Mouse (Mus musculus): Measurements from ENCODE around the gene Vmn1r7. TPM values are rescaled to one million over a fixed set of nuclear protein-coding genes. Genes with fewer than 3 reads are reported as not detected.
"Not testable (repeated sequence)": the region's sequence is repeated elsewhere in the genome, so short reads cannot be mapped to it uniquely, and the experiment has no call there.

Gene Vmn1r7
- polyA plus RNA-seq (2016; fragmentation: Nextera tagmentation; extraction: Ambion mirVana): not detected in 2 replicates

DNA sequence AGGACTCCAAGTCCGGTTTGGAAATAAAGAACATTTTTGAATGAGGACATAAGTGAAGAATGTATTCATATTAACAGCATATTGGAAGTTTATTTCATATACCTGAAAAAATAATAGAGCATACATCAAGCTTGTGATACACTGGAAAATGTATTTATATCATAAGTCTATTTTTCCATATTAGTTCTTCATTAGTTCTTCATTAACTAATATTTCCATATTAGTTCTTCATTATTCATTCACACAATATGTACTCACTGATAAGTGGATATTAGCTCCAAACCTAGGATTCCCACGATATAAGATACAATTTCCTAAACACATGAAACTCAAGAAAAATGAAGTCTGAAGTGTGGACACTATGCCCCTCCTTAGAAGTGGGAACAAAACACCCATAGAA lies at the start of gene Vmn1r7:
TSS of gene Vmn1r7 (minus strand) at position 101 of the 400 bp plus-strand sequence.
- not testable (repeated sequence) for H3K9ac ChIP-seq; H3K27me3 ChIP-seq; H3K9me3 ChIP-seq (replicated peaks); H3K4me1 ChIP-seq; H3K4me2 ChIP-seq (replicated peaks); H3K27ac ChIP-seq; H3K4me3 ChIP-seq; H3K36me3 ChIP-seq; ATAC-seq (ENCODE audit: low FRiP score)
- 90% methylated on average over 2 of the region's 2 CpGs for WGBS

DNA sequence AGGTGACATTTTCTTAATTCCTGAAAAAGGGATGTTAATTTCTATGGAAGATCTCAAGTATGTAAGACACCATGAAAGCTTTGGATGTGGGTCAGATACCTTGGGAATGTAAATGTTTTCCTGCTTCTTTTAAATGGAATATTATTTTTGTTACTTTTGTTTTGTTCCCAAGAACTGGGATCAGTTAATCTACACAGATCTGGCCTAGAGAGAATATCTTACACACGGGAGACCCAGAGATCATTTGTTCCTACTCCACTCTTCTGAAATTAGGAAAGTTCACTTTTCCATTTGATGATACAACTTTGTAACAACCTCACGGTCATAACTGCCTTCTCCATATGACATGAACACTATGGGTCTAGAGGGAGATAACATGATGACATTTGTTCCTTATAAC lies 41.4 kb upstream of the Vmn1r7 start, which contains the start of gene Vmn1r9:
TSS of gene Vmn1r9 (plus strand) at position 301 of the 400 bp plus-strand sequence.
- 80% methylated on average over 2 of the region's 2 CpGs for WGBS
- Histone ChIP-seq H3K9me3 (replicated peaks) (no peaks in the 10 kb centered on the region), H3K27ac (no peak within 1 kb of the TSS), H3K27me3 (no peaks in the 10 kb centered on the region), H3K4me2 (replicated peaks) (no peak within 1 kb of the TSS), H3K4me3 (no peak within 1 kb of the TSS), H3K9ac (no peak within 1 kb of the TSS), H3K4me1 (no peaks in the 10 kb centered on the region), H3K36me3 (no peaks in the 10 kb centered on the region)
- no peak for ATAC-seq (ENCODE audit: low FRiP score)

DNA sequence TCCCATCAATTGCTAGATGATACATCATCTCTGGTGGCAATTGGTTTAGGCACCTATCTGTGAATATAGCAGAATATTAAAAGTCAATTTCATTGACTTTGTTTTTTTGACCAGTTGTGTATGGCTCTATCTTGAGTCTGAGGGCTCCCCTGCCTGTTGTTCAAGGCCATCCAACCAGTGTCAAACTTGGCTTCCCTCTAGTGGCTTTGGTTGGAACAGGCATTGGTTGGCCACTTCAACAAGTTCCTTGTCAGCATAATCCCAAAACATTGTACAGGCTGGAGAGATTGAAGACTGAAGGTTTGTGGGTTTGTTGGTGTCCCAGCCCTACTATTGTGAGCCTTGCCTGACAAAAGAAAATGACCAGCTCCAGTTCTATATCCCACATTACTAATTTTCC lies 38.6 kb upstream of the Vmn1r7 start:
- no peak overlapping the region for H3K4me2 ChIP-seq (replicated peaks)
- no peak for ATAC-seq (ENCODE audit: low FRiP score)
- H3K27ac ChIP-seq: no peak overlapping the region
- H3K4me1 ChIP-seq: no peaks in the 10 kb centered on the region
- H3K36me3 ChIP-seq: no peaks in the 10 kb centered on the region
- H3K4me3 ChIP-seq: no peak overlapping the region
- no peaks in the 10 kb centered on the region for H3K27me3 ChIP-seq
- H3K9ac ChIP-seq: no peak overlapping the region
- no peaks in the 10 kb centered on the region for H3K9me3 ChIP-seq (replicated peaks)

DNA sequence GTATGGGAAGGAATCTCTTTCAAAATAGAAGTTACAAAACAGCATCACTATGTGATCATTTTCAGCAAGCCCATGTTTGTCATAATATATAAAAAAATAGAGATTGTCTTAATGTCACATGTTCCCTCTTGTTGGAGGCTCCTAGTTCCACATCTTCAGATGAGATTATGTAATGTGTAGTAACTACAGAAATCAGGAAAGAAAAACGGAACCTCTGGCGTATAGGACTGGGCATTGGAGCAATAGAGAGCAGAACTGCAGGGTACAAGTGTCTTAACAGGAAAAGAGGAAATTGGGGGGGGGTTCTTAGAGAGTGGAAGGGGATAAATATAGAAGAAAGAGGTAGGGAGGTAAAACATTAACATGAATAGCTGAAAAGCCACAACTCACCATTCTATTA lies 9.6 kb upstream of the Vmn1r7 start:
- Histone ChIP-seq H3K36me3 (no peaks in the 10 kb centered on the region), H3K27me3 (no peaks in the 10 kb centered on the region), H3K9me3 (replicated peaks) (no peaks in the 10 kb centered on the region), H3K4me2 (replicated peaks) (no peak overlapping the region), H3K9ac (no peak overlapping the region), H3K27ac (no peak overlapping the region), H3K4me1 (no peaks in the 10 kb centered on the region), H3K4me3 (no peak overlapping the region)
- 89% methylated on average over 2 of the region's 2 CpGs for WGBS
- ATAC-seq (ENCODE audit: low FRiP score): no peak

DNA sequence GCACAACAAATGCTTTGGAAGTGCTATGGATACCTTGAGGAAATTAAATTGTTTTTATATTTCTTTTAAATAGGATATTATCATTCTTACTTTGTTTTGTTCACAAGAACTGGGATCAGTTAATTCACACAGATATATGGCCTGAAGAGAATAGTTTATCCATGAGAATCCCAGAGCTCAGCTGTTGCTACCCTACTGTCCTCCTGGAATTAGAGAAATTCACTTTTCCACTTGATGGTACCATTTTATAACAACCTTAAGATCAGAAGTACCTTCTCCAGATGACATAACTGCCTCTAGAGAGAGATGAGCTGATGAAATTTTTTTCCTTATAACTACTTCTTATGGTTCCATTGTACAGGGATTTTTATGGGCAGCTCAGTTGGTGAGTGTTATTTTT lies 6.9 kb upstream of the Vmn1r7 start, which contains the start of gene Vmn1r8:
TSS of gene Vmn1r8 (plus strand) at position 301 of the 400 bp plus-strand sequence.
- Histone ChIP-seq H3K4me3 (no peak within 1 kb of the TSS), H3K27ac (no peak within 1 kb of the TSS), H3K4me1 (no peaks in the 10 kb centered on the region), H3K27me3 (no peaks in the 10 kb centered on the region), H3K9me3 (replicated peaks) (no peaks in the 10 kb centered on the region), H3K36me3 (no peaks in the 10 kb centered on the region), H3K4me2 (replicated peaks) (no peak within 1 kb of the TSS), H3K9ac (no peak within 1 kb of the TSS)
- no peak for ATAC-seq (ENCODE audit: low FRiP score)

DNA sequence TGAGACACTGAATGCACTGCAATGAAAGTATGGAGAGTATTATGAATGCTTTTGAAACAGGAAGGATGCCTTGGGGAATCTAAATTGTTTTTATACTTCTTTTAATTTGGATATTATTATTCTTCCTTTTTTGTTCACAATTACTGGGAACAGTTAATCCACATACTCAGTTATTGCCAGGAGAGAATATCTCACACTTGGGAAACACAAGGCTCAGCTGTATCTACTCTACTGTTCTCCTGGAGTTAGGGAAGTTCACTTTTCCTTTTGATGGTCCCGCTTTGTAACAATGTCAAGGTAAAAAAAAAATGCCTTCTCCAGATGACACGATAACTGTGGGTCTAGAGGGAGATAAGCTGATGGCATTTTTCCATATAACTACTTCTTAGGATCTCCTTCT lies 28.2 kb downstream of the Vmn1r7 start, which contains the start of gene Vmn1r6:
TSS of gene Vmn1r6 (plus strand) at position 301 of the 400 bp plus-strand sequence.
- H3K4me1 ChIP-seq: no peaks in the 10 kb centered on the region
- no peak within 1 kb of the TSS for H3K9ac ChIP-seq
- ATAC-seq (ENCODE audit: low FRiP score): no peak
- H3K36me3 ChIP-seq: no peaks in the 10 kb centered on the region
- no peak within 1 kb of the TSS for H3K4me3 ChIP-seq
- H3K27ac ChIP-seq: no peak within 1 kb of the TSS
- no peak within 1 kb of the TSS for H3K4me2 ChIP-seq (replicated peaks)
- WGBS: 81% methylated on average over 2 of the region's 2 CpGs
- no peaks in the 10 kb centered on the region for H3K27me3 ChIP-seq
- H3K9me3 ChIP-seq (replicated peaks): no peaks in the 10 kb centered on the region

Other genes with a start within 250 kb of the Vmn1r7 start
- 38.6 and 43.2 TPM in 2 replicates for gene Kbtbd2, start 227.5 kb downstream of the Vmn1r7 start, polyA plus RNA-seq (2016; fragmentation: Nextera tagmentation; extraction: Ambion mirVana)
- gene Fkbp9, start 193.3 kb downstream of the Vmn1r7 start, polyA plus RNA-seq (2016; fragmentation: Nextera tagmentation; extraction: Ambion mirVana): 92.2 and 98.5 TPM in 2 replicates
- gene Nt5c3, start 101.4 kb downstream of the Vmn1r7 start, polyA plus RNA-seq (2016; fragmentation: Nextera tagmentation; extraction: Ambion mirVana): 102 and 106 TPM in 2 replicates
- gene Vmn1r4, start 101.3 kb downstream of the Vmn1r7 start, polyA plus RNA-seq (2016; fragmentation: Nextera tagmentation; extraction: Ambion mirVana): 0.27 and 0.36 TPM in 2 replicates
- gene Vmn1r5, start 55.1 kb downstream of the Vmn1r7 start, polyA plus RNA-seq (2016; fragmentation: Nextera tagmentation; extraction: Ambion mirVana): not detected in 2 replicates
- not detected in 2 replicates for gene Vmn1r6, start 28.1 kb downstream of the Vmn1r7 start, polyA plus RNA-seq (2016; fragmentation: Nextera tagmentation; extraction: Ambion mirVana)
- gene Vmn1r8, start 7.0 kb upstream of the Vmn1r7 start, polyA plus RNA-seq (2016; fragmentation: Nextera tagmentation; extraction: Ambion mirVana): not detected in 2 replicates
- gene Vmn1r9, start 41.5 kb upstream of the Vmn1r7 start, polyA plus RNA-seq (2016; fragmentation: Nextera tagmentation; extraction: Ambion mirVana): not detected in 2 replicates
- gene Vmn1r10, start 84.1 kb upstream of the Vmn1r7 start, polyA plus RNA-seq (2016; fragmentation: Nextera tagmentation; extraction: Ambion mirVana): not detected in 2 replicates
- gene Vmn1r11, start 108.1 kb upstream of the Vmn1r7 start, polyA plus RNA-seq (2016; fragmentation: Nextera tagmentation; extraction: Ambion mirVana): not detected in 2 replicates
- gene Vmn1r12, start 131.6 kb upstream of the Vmn1r7 start, polyA plus RNA-seq (2016; fragmentation: Nextera tagmentation; extraction: Ambion mirVana): not detected in 2 replicates
- gene Vmn1r13, start 178.0 kb upstream of the Vmn1r7 start, polyA plus RNA-seq (2016; fragmentation: Nextera tagmentation; extraction: Ambion mirVana): not detected in 2 replicates
- not detected in 2 replicates for gene Vmn1r14, start 206.4 kb upstream of the Vmn1r7 start, polyA plus RNA-seq (2016; fragmentation: Nextera tagmentation; extraction: Ambion mirVana)
- gene Vmn1r15, start 232.6 kb upstream of the Vmn1r7 start, polyA plus RNA-seq (2016; fragmentation: Nextera tagmentation; extraction: Ambion mirVana): not detected in 2 replicates